Mouse (Mus musculus) embryonic fibroblast, embryonic 13.5 days (primary cell): Measurements from ENCODE around the gene Crabp2.

Source experiments
- CTCF ChIP-seq: IDR thresholded peaks from 2 replicates; pipeline ENCODE4 v1.5.1; 2011; ENCODE audit warnings: mild to moderate bottlenecking, control low read depth, low read length, moderate library complexity, borderline replicate concordance; ENCODE audit not compliant: insufficient read depth
- POLR2A ChIP-seq: IDR thresholded peaks from 2 replicates; pipeline ENCODE4 v1.6.1; 2011; ENCODE audit warnings: low read depth, mild to moderate bottlenecking, control low read depth, low read length, moderate library complexity

- TF ChIP-seq CTCF (no peak), POLR2A (no peak)
Measured at GRCm38 (mm10) chr3:87972203-87972664, 23.8 kb downstream of the Crabp2 start.
